Mouse (Mus musculus) CH12.LX (cell line): ENCODE measurements at regions not wholly inside any gene's neighbourhood (a gene's known extent, or its start where the extent isn't known, plus 50 kb on each side); places are given as distances from the start of the nearest gene placed in this dataset.

Experiments used
- DNase-seq: peaks from one replicate; pipeline ENCODE4 v3.0.0-alpha.2; 2013; ENCODE audit errors: extremely low read depth
- H3K27ac ChIP-seq: 2 replicates; pipeline ENCODE4 v1.5.1; 2012; ENCODE audit warnings: low read depth, mild to moderate bottlenecking, control low read depth, moderate library complexity; ENCODE audit not compliant: insufficient read depth
- H3K27me3 ChIP-seq: replicated peaks from 2 replicates; pipeline ENCODE3; 2012; ENCODE audit warnings: inconsistent platforms
- H3K36me3 ChIP-seq, 2 experiments: replicated peaks in 1 of 2; 2 replicates each; pipeline versions ENCODE3 to v1.6.1; 2012; ENCODE audit warnings: inconsistent platforms in 1 of 2, low read length in 1 of 2, mild to moderate bottlenecking in 1 of 2, mixed read lengths in 1 of 2, moderate library complexity in 1 of 2; ENCODE audit not compliant: control insufficient read depth in 1 of 2, insufficient read depth in 1 of 2
- H3K4me1 ChIP-seq, 2 experiments: 2 replicates each; pipeline ENCODE4 v1.6.1; 2012; ENCODE audit warnings: inconsistent platforms in 1 of 2, moderate library complexity in 1 of 2; ENCODE audit not compliant: insufficient read depth in 2 of 2, control insufficient read depth in 1 of 2
- H3K4me2 ChIP-seq: 2 replicates; pipeline ENCODE4 v1.6.1; 2012; ENCODE audit warnings: low read depth, mild to moderate bottlenecking, control low read depth; ENCODE audit not compliant: poor library complexity, insufficient read depth, severe bottlenecking
- H3K4me3 ChIP-seq, 3 experiments: fragments of 150-350 bp in 1 of 3; sonication (generic) in 1 of 3; replicated peaks in 1 of 3; 2 replicates each; pipeline versions ENCODE3 to v1.5.1; 2011 to 2012; ENCODE audit warnings: low read depth in 2 of 3, low read length in 2 of 3, mild to moderate bottlenecking in 2 of 3, moderate library complexity in 2 of 3, control low read depth in 1 of 3, improper control_type of control experiment in 1 of 3, inconsistent platforms in 1 of 3, mixed read lengths in 1 of 3; ENCODE audit not compliant: poor library complexity in 1 of 3
- H3K79me2 ChIP-seq: replicated peaks from 2 replicates; pipeline ENCODE4 v1.6.1; 2012; ENCODE audit warnings: mild to moderate bottlenecking, moderate library complexity; ENCODE audit not compliant: control insufficient read depth, poor library complexity, insufficient read depth, severe bottlenecking; ENCODE audit errors: extremely low read depth
- H3K9ac ChIP-seq: 2 replicates; pipeline ENCODE4 v1.6.1; 2012; ENCODE audit warnings: low read depth, mild to moderate bottlenecking, control low read depth, moderate library complexity; ENCODE audit not compliant: insufficient read depth
- H3K9me3 ChIP-seq: replicated peaks from 2 replicates; pipeline ENCODE3; 2012; ENCODE audit warnings: low read length, inconsistent platforms, mixed read lengths
- CHD2 ChIP-seq: IDR thresholded peaks from 2 replicates; pipeline ENCODE4 v1.6.1; 2011; ENCODE audit warnings: low read length, improper control_type of control experiment
- CTCF ChIP-seq, 2 experiments: IDR thresholded peaks in 1 of 2; conservative IDR thresholded peaks in 1 of 2; 2 replicates each; pipeline ENCODE4 v1.5.1; 2011 to 2012; ENCODE audit warnings: low read depth in 2 of 2, low read length in 2 of 2, improper control_type of control experiment in 1 of 2, inconsistent platforms in 1 of 2, mild to moderate bottlenecking in 1 of 2, moderate library complexity in 1 of 2
- E2F4 ChIP-seq: IDR thresholded peaks from 2 replicates; pipeline ENCODE4 v1.6.1; 2011; ENCODE audit warnings: low read depth, low read length, improper control_type of control experiment; ENCODE audit not compliant: insufficient replicate concordance
- ELF1 ChIP-seq: IDR thresholded peaks from 2 replicates; pipeline ENCODE4 v1.6.1; 2014; ENCODE audit warnings: low read depth, mild to moderate bottlenecking, inconsistent platforms, low read length, improper control_type of control experiment
- ETS1 ChIP-seq: conservative IDR thresholded peaks from 2 replicates; pipeline ENCODE4 v1.6.1; 2012; ENCODE audit warnings: low read depth, mild to moderate bottlenecking, inconsistent platforms, low read length, improper control_type of control experiment, moderate library complexity
- JUND ChIP-seq: conservative IDR thresholded peaks from 2 replicates; pipeline ENCODE4 v1.6.1; 2011; ENCODE audit warnings: low read depth, low read length, improper control_type of control experiment
- KAT2A ChIP-seq: IDR thresholded peaks from 2 replicates; pipeline ENCODE4 v1.6.1; 2012; ENCODE audit warnings: low read length, improper control_type of control experiment, inconsistent platforms; ENCODE audit not compliant: insufficient replicate concordance
- MAFK ChIP-seq: IDR thresholded peaks from 2 replicates; pipeline ENCODE4 v1.6.1; 2011; ENCODE audit warnings: low read length, improper control_type of control experiment; ENCODE audit not compliant: insufficient replicate concordance
- MAX ChIP-seq: IDR thresholded peaks from 2 replicates; pipeline ENCODE4 v1.6.1; 2011; ENCODE audit warnings: low read length, improper control_type of control experiment
- MAZ ChIP-seq: IDR thresholded peaks from 2 replicates; pipeline ENCODE4 v1.6.1; 2012; ENCODE audit warnings: low read depth, mild to moderate bottlenecking, inconsistent platforms, low read length, improper control_type of control experiment, moderate library complexity
- MEF2A ChIP-seq: IDR thresholded peaks from 2 replicates; pipeline ENCODE4 v1.6.1; 2014; ENCODE audit warnings: low read depth, mild to moderate bottlenecking, inconsistent platforms, low read length, improper control_type of control experiment, borderline replicate concordance
- MYC ChIP-seq: IDR thresholded peaks from 2 replicates; pipeline ENCODE4 v1.6.1; 2011; ENCODE audit warnings: low read depth, mild to moderate bottlenecking, improper control_type of control experiment, low read length
- NELFE ChIP-seq: IDR thresholded peaks from 2 replicates; pipeline ENCODE4 v1.6.1; 2011; ENCODE audit warnings: low read depth, low read length, improper control_type of control experiment
- NRF1 ChIP-seq: IDR thresholded peaks from 2 replicates; pipeline ENCODE4 v1.6.1; 2014; ENCODE audit warnings: low read depth, mild to moderate bottlenecking, inconsistent platforms, low read length, improper control_type of control experiment, moderate library complexity
- PAX5 ChIP-seq: IDR thresholded peaks from 2 replicates; pipeline ENCODE4 v1.6.1; 2012; ENCODE audit warnings: low read length, inconsistent platforms, mixed read lengths
- POLR2A ChIP-seq: IDR thresholded peaks from 2 replicates; pipeline ENCODE4 v1.6.1; 2011; ENCODE audit warnings: low read depth, mild to moderate bottlenecking, improper control_type of control experiment, low read length
- POLR2AphosphoS2 ChIP-seq: IDR thresholded peaks from 2 replicates; pipeline ENCODE4 v1.6.1; 2011; ENCODE audit warnings: low read depth, low read length, improper control_type of control experiment
- RAD21 ChIP-seq: IDR thresholded peaks from 2 replicates; pipeline ENCODE4 v1.6.1; 2011; ENCODE audit warnings: low read depth, mild to moderate bottlenecking, low read length, improper control_type of control experiment, moderate library complexity
- RCOR1 ChIP-seq: conservative IDR thresholded peaks from 2 replicates; pipeline ENCODE4 v1.6.1; 2012; ENCODE audit warnings: low read depth, mild to moderate bottlenecking, inconsistent platforms, low read length, improper control_type of control experiment
- SMC3 ChIP-seq: IDR thresholded peaks from 2 replicates; pipeline ENCODE4 v1.6.1; 2011; ENCODE audit warnings: low read depth, low read length, improper control_type of control experiment
- TBP ChIP-seq: conservative IDR thresholded peaks from 2 replicates; pipeline ENCODE4 v1.6.1; 2011; ENCODE audit warnings: low read depth, low read length, improper control_type of control experiment
- TCF12 ChIP-seq: IDR thresholded peaks from 2 replicates; pipeline ENCODE4 v1.6.1; 2014; ENCODE audit warnings: low read depth, mild to moderate bottlenecking, inconsistent platforms, low read length, improper control_type of control experiment
- USF1 ChIP-seq: IDR thresholded peaks from 2 replicates; pipeline ENCODE4 v1.6.1; 2014; ENCODE audit warnings: low read depth, mild to moderate bottlenecking, inconsistent platforms, low read length, improper control_type of control experiment
- USF2 ChIP-seq: conservative IDR thresholded peaks from 2 replicates; pipeline ENCODE4 v1.6.1; 2011; ENCODE audit warnings: low read depth, low read length, improper control_type of control experiment
- ZC3H11A ChIP-seq: IDR thresholded peaks from 2 replicates; pipeline ENCODE4 v1.6.1; 2012; ENCODE audit warnings: low read depth, mild to moderate bottlenecking, inconsistent platforms, low read length, improper control_type of control experiment
- ZKSCAN1 ChIP-seq: IDR thresholded peaks from 2 replicates; pipeline ENCODE4 v1.6.1; 2012; ENCODE audit warnings: low read depth, inconsistent platforms, low read length, improper control_type of control experiment, borderline replicate concordance
- ZMIZ1 ChIP-seq: IDR thresholded peaks from 2 replicates; pipeline ENCODE4 v1.6.1; 2012; ENCODE audit warnings: low read depth, mild to moderate bottlenecking, inconsistent platforms, low read length, improper control_type of control experiment
- ZNF384 ChIP-seq: IDR thresholded peaks from 2 replicates; pipeline ENCODE4 v1.6.1; 2012; ENCODE audit warnings: low read depth, low read length, improper control_type of control experiment, inconsistent platforms
- dilution Hi-C: fragments of 300-500 bp; cut with MboI; formaldehyde crosslinking; loops from 2 replicates; pipeline ENCODE4 v1.14.3; 2020; ENCODE audit warnings: low sequenced_read_pairs; ENCODE audit not compliant: extremely low pct_unique_long_range_greater_than_20kb, extremely low pct_ligation_motif_present
- in situ Hi-C: fragments of 300-500 bp; cut with MboI; formaldehyde crosslinking; loops from 3 replicates; pipeline ENCODE4 v1.14.3; 2019; ENCODE audit warnings: low sequenced_read_pairs, low pct_ligation_motif_present, low pct_unique_long_range_greater_than_20kb, mixed read lengths

- peaks cover 2 to 27% of the 10 kb centered on the region in 2 experiments; a peak in 3 of 4 replicates for H3K4me1 ChIP-seq
- no peak overlapping the region for H3K4me3 ChIP-seq
- H3K9me3 ChIP-seq, result no peaks in the 10 kb centered on the region
- dilution Hi-C loops, result no loop called here
- H3K36me3 ChIP-seq, result no peaks in the 10 kb centered on the region
- in situ Hi-C loops, result no loop called here
- no peaks in the 10 kb centered on the region for H3K79me2 ChIP-seq
- H3K27ac ChIP-seq, result no peak overlapping the region
- no peak overlapping the region for H3K4me2 ChIP-seq
- no peaks in the 10 kb centered on the region for H3K27me3 ChIP-seq
- H3K9ac ChIP-seq, result no peak overlapping the region
- no peak for DNase-seq
- TF ChIP-seq ZNF384, result no peak
- no peak for TF ChIP-seq RAD21
- no peak for TF ChIP-seq POLR2A
- TF ChIP-seq E2F4, result no peak
- no peak for TF ChIP-seq KAT2A
- TF ChIP-seq MEF2A, result no peak
- no peak for TF ChIP-seq NELFE
- TF ChIP-seq CHD2, result no peak
- no peak for TF ChIP-seq TCF12
- TF ChIP-seq POLR2AphosphoS2, result no peak
- TF ChIP-seq ETS1, result no peak
- no peak for TF ChIP-seq USF1
- no peak for TF ChIP-seq JUND
- no peak for TF ChIP-seq ELF1
- TF ChIP-seq MAZ, result no peak
- no peak for TF ChIP-seq ZMIZ1
- TF ChIP-seq ZKSCAN1, result no peak
- no peak for TF ChIP-seq CTCF (conservative IDR thresholded peaks at IDR 0.05 in 1 of 2, IDR thresholded peaks at IDR 0.05 in 1 of 2; ENCODE audit: low read depth in 2 of 2, low read length in 2 of 2)
- no peak for TF ChIP-seq MAX
Measured at GRCm38 (mm10) chrX:11899051-11899450, 261.1 kb downstream of the Bcor start.

GRCm38 (mm10) chrX:11899914-11900313, 260.2 kb downstream of the Bcor start:
- DNase-seq, result no peak
- in situ Hi-C loops (no loop called here), dilution Hi-C loops (no loop called here)
- H3K9me3 ChIP-seq, result no peaks in the 10 kb centered on the region
- peaks cover 0 to 20% of the 10 kb centered on the region in 2 experiments; a peak in 2 of 4 replicates for H3K4me1 ChIP-seq
- H3K9ac ChIP-seq, result no peak overlapping the region
- no peak overlapping the region for H3K27ac ChIP-seq
- no peak for TF ChIP-seq ZMIZ1
- no peak for TF ChIP-seq SMC3
- TF ChIP-seq TCF12, result no peak
- no peak for TF ChIP-seq RCOR1
- TF ChIP-seq PAX5, result no peak
- no peak for TF ChIP-seq NRF1
- no peak for TF ChIP-seq USF2
- TF ChIP-seq MAX, result no peak
- TF ChIP-seq CTCF (conservative IDR thresholded peaks at IDR 0.05 in 1 of 2, IDR thresholded peaks at IDR 0.05 in 1 of 2; ENCODE audit: low read depth in 2 of 2, low read length in 2 of 2), result no peak
- no peak for TF ChIP-seq MYC
- no peak for TF ChIP-seq POLR2AphosphoS2
- no peak for TF ChIP-seq MAFK
- no peak for TF ChIP-seq ETS1
- no peak for TF ChIP-seq ZC3H11A
- TF ChIP-seq TBP, result no peak
- H3K36me3 ChIP-seq, result no peaks in the 10 kb centered on the region
- H3K79me2 ChIP-seq, result no peaks in the 10 kb centered on the region
- H3K27me3 ChIP-seq, result no peaks in the 10 kb centered on the region
- no peak overlapping the region for H3K4me2 ChIP-seq
- no peak overlapping the region for H3K4me3 ChIP-seq
